Mouse (Mus musculus) adrenal gland, postnatal 36 days (tissue): ENCODE measurements around the gene Mat1a. TPM values are rescaled to one million over a fixed set of nuclear protein-coding genes. Genes with fewer than 3 reads are reported as not detected.
A peak's percentile ranks its signal among the peaks of the same experiment; 100 is the strongest.

Source experiments
- DNase-seq, 2 experiments: peaks; one replicate each; pipeline ENCODE4 v3.0.0; 2021; ENCODE audit warnings: mixed read lengths in 1 of 2
- total RNA-seq, 2 experiments: library from RNA; stranded (reverse); gene quantifications; 2 replicates each; pipeline ENCODE4 v1.2.3; 2021

The Mat1a gene
- total RNA-seq, 2 experiments from 2014 or later, result 0.53 TPM; not detected in 1

DNA sequence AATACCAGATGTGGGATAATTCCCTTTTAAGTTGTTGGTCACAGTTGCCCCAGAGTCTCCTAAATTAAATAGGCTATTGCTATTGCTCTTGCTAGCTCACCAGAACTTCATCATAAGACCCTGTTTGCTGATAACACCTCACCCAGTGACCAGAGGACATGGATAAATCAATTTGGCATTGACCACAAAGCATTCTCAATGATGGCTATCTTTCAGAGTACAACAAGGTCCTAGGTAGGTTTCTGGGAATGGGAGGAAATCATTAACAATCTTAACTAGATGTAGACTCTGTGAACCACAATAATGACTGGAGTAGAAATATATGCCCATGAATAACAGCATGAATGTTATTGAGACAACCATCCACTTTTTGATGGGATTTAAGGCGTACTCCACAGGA lies 35.9 kb downstream of the Mat1a start:
- no peak for DNase-seq

GRCm38 (mm10) chr14:41146035-41146434 lies 41.2 kb downstream of the Mat1a start:
- DNase-seq, result no peak

DNA sequence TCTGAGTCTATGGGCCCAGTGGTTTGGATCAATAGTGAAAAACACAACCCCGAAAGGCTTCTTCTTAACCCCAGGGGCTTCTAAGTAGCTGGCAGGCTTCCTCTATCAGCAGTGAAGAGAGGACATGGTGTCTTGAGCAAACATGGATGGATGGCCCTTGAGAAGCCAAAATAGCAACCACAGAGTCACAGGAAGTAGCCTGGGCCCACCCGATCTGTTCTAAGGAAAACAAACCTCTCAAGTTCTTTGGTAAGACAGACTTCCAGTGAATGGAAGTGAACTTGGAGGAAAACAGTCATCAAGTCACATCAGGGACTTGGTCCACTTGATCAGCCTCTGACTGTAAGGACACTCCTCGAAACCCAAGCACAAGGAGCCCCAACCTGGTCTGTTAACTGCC lies 42.1 kb downstream of the Mat1a start:
- DNase-seq, result no peak

DNA sequence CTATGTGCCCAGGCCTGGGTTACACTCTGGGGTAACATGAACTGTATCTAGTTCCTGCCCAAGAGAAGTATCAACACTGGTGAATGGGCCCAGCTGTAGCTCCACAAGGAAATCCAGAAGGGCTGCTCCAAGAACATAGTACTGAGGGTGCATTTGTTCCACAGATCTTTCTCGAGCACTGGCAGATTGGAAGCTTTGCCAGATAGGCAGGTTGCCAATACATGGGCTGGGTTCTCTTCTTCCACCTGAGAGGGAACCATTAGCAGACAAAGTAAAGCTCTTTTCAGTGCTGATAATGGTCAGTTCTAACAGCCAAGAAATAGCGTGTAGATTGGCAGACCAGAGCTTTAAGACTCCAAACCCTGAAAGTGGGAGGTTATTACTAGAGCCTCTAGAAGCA lies 42.5 kb downstream of the Mat1a start:
- DNase-seq, result no peak

DNA sequence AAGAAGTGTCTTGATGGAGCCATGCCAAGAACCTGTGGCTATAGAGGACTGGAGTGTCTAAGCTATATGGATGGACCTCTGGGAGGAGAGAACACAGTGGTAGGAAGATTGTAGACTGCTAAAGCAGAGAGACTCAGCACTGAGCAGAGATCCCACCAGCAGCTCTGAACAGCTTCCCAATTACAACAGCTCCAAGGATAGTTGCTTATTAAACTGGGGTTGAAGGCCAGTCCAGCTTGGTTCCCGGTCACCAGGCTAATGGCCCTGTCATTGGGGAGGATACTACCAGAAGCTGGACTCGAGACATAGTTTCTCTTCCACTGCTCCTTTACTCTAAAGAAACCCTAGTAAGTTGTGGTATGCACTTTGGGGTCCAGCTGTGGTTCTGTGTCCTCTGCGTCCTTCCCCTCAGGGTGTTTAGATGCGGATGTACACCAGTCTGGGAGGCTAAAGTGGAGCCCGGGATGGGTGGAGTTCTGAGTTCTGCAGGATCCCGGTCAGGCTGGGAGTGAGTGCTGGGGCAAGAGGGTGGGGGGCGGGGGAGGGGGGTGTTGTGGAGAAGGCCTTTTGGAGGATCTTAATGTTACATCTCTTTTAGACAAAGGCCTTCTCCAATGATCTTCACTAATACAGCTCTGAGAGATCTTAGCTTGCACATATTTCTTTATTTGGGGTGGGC lies 46.5 kb downstream of the Mat1a start, which contains the start of gene Mbl1:
TSS of gene Mbl1 (plus strand) at position 239 of the 679 bp plus-strand sequence.
- no peak for DNase-seq

- DNase-seq, result no peak
Observed at GRCm38 (mm10) chr14:41160076-41160475, 55.2 kb downstream of the Mat1a start.

DNA sequence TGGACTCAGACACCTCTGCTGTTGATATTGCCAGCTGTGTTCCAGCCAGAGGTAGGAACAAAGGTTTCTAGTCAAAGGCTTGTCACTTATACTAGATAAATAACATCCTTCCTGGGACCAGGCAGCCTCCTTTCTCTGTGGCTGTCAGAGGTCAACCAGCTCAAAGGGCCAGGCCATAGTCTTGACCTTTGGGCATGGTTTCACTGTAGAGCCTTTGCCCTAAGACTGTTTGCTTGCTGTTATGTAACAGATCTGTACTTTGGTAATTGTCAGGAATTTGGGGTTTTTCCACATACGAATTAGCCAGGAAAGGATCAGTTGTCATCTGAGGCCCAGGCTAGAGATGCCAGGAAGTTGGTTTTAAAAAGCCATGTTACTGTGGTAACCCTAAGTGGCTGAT lies 55.9 kb downstream of the Mat1a start:
- peak in 1 of 2 experiments; percentile 27 for DNase-seq

- DNase-seq, result peak; percentile 66 to 73
Observed at GRCm38 (mm10) chr14:41162663-41163062, 57.8 kb downstream of the Mat1a start.

DNA sequence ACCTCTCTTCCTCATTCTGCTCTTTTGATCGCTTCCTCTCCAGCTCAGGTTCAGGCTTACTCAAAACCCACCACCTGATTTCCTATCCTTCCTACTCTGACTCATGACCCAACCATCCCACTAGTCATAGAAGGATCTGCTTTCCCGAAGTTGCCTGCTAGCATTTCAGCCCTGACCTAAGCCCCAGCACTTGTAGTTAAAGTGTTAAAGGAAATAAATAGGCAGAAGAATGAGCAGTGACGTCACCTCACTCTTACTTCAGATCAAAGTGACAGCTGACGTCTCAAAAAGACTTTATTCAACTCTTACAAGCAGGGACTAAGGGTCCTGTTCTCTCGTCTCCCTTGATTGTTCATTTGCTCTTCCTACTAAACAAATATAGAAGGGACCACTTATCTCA lies 62.4 kb downstream of the Mat1a start:
- no peak for DNase-seq

DNA sequence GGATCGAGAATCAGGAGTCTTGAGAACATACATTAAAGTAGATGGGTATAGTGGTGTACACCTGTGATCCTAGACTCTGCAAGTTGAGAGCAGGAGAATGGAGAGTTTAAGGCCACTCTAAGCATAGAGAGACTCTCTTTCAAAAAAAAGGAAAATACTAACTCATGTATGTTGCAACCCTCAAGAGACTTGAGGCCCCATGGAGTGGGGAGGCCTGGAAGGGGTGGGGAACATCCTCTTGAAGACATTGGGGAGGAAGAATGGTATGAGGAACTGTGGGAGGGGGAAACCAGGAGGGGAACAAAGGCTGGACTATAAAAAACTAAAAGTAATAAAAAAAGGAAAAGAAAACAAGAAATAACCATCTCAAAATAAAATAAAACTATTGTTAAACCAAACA lies 63.7 kb downstream of the Mat1a start:
- no peak for DNase-seq

- no peak for DNase-seq
Observed at GRCm38 (mm10) chr14:41170514-41170913, 65.7 kb downstream of the Mat1a start.

Other genes starting within 250 kb of the Mat1a start
- gene Sh2d4b, start 211.8 kb upstream of the Mat1a start, total RNA-seq, result 1 to 10 TPM; 1.2 to 2.6 TPM
- gene Tspan14, start 138.2 kb upstream of the Mat1a start, total RNA-seq, result 10 to 100 TPM; 31.5 to 37.3 TPM
- 100 to 1,000 TPM; 115 to 121 TPM for gene Fam213a, start 91.2 kb upstream of the Mat1a start, total RNA-seq
- gene Dydc2, start 35.8 kb upstream of the Mat1a start, total RNA-seq, result under 1 TPM; 0.36 to 0.53 TPM
- under 1 TPM in 1 of 2 experiments, not detected in 1; 0.49 TPM for gene Dydc1, start 32.1 kb upstream of the Mat1a start, total RNA-seq
- under 1 TPM; 0.26 to 0.46 TPM for gene Sftpa1, start 26.7 kb downstream of the Mat1a start, total RNA-seq
- under 1 TPM in 1 of 2 experiments, not detected in 1; 0.46 TPM for gene Mbl1, start 46.4 kb downstream of the Mat1a start, total RNA-seq
- gene Sftpd, start 80.1 kb downstream of the Mat1a start, total RNA-seq, result not detected
- gene Gm2832, start 173.8 kb downstream of the Mat1a start, total RNA-seq, result not detected
- gene Gm5798, start 243.6 kb downstream of the Mat1a start, total RNA-seq, result not detected